Mouse (Mus musculus) lung, postnatal 0 days (tissue): ENCODE data around the gene Trim67. TPM values are rescaled to one million over a fixed set of nuclear protein-coding genes. Genes with fewer than 3 reads are reported as not detected.

ENCODE experiments used
- ATAC-seq: fragments of 200-750 bp; cut with Nextera tagmentation; 2 replicates; pipeline ENCODE4 v1.8.0; 2017; ENCODE audit warnings: moderate library complexity
- DNase-seq: peaks from one replicate; pipeline ENCODE4 v3.0.0-alpha.2; 2016; ENCODE audit warnings: low spot score
- H3K27ac ChIP-seq: fragments of 300-500 bp; sonication (generic); 2 replicates; pipeline ENCODE4 v1.5.1; 2014; ENCODE audit warnings: antibody characterized with exemption, mild to moderate bottlenecking, low read length, mixed read lengths
- H3K27me3 ChIP-seq: fragments of 300-500 bp; sonication (generic); replicated peaks from 2 replicates; pipeline ENCODE4 v1.6.1; 2014; ENCODE audit warnings: low read length, mixed read lengths; ENCODE audit not compliant: insufficient read depth
- H3K36me3 ChIP-seq: fragments of 300-500 bp; sonication (generic); 2 replicates; pipeline ENCODE4 v1.6.1; 2014; ENCODE audit warnings: low read length, mixed read lengths; ENCODE audit not compliant: insufficient read depth
- H3K4me1 ChIP-seq: fragments of 300-500 bp; sonication (generic); 2 replicates; pipeline ENCODE4 v1.6.1; 2014; ENCODE audit warnings: antibody characterized with exemption, low read depth, low read length, mixed read lengths; ENCODE audit not compliant: insufficient read depth
- H3K4me2 ChIP-seq: fragments of 300-500 bp; sonication (generic); replicated peaks from 2 replicates; pipeline ENCODE4 v1.6.1; 2014; ENCODE audit warnings: low read depth, mild to moderate bottlenecking, low read length, moderate library complexity, mixed read lengths
- H3K4me3 ChIP-seq: fragments of 300-500 bp; sonication (generic); 2 replicates; pipeline ENCODE4 v1.5.1; 2014; ENCODE audit warnings: low read depth, low read length
- H3K9ac ChIP-seq: fragments of 300-500 bp; sonication (generic); replicated peaks from 2 replicates; pipeline ENCODE4 v1.6.1; 2014; ENCODE audit warnings: low read depth, mild to moderate bottlenecking
- H3K9me3 ChIP-seq: fragments of 300-500 bp; sonication (generic); 2 replicates; pipeline ENCODE4 v1.6.1; 2016; ENCODE audit warnings: low read length, mixed read lengths
- CTCF ChIP-seq: IDR thresholded peaks from 2 replicates; pipeline ENCODE4 v1.5.1; 2016; ENCODE audit warnings: antibody characterized with exemption, mild to moderate bottlenecking
- EP300 ChIP-seq: IDR thresholded peaks from 2 replicates; pipeline ENCODE4 v1.6.1; 2016; ENCODE audit warnings: antibody characterized with exemption, mild to moderate bottlenecking, control low read depth
- WGBS: fragments of 180-500 bp; shearing (Covaris S2); extraction: QIAGEN DNeasy Blood & Tissue Kit; methylation state at CpG from one replicate; pipeline ENCODE4 v1.1.7; 2014; 5-methylcytosine and 5-hydroxymethylcytosine counted together
- polyA plus RNA-seq: library from polyadenylated mRNA; unstranded; fragments of >200 nt; fragmentation: Nextera tagmentation; extraction: Ambion mirVana; gene quantifications from 2 replicates; pipeline ENCODE4 v1.2.1, GENCODE M21; 2015

Trim67 gene
- 1.5 and 1.7 TPM in 2 replicates for polyA plus RNA-seq

GRCm38 (mm10) chr8:124792708-124793107 is at the start of gene Trim67:
Gene Trim67, plus strand, starts transcription at chr8:124793092.
- Histone ChIP-seq H3K9ac (no peak within 1 kb of the TSS), H3K9me3 (no peaks in the 10 kb centered on the region), H3K4me1 (peaks cover 12% of the 10 kb centered on the region), H3K27me3 (peaks cover 53% of the 10 kb centered on the region), H3K27ac (no peak within 1 kb of the TSS), H3K4me3 (peak within 1 kb of the TSS; percentile 42), H3K36me3 (no peaks in the 10 kb centered on the region), H3K4me2 (peak within 1 kb of the TSS; percentile 87)
- TF ChIP-seq EP300 (no peak), CTCF (no peak)
- ATAC-seq (peak; percentile 63), DNase-seq (peak; percentile 52)
- WGBS, result under 1% methylated on average over 38 of the region's 39 CpGs

GRCm38 (mm10) chr8:124746661-124747060 is 46.2 kb upstream of the Trim67 start:
- 49% methylated on average over 13 of the region's 13 CpGs for WGBS
- H3K27me3 ChIP-seq, result no peaks in the 10 kb centered on the region
- H3K4me2 ChIP-seq, result no peak overlapping the region
- no peak overlapping the region for H3K27ac ChIP-seq
- TF ChIP-seq EP300, result no peak
- no peak for TF ChIP-seq CTCF
- ATAC-seq, result no peak
- no peaks in the 10 kb centered on the region for H3K36me3 ChIP-seq
- H3K9me3 ChIP-seq, result no peaks in the 10 kb centered on the region
- no peak for DNase-seq
- no peak overlapping the region for H3K9ac ChIP-seq
- no peak overlapping the region for H3K4me3 ChIP-seq
- no peaks in the 10 kb centered on the region for H3K4me1 ChIP-seq

GRCm38 (mm10) chr8:124751191-124751590 is 41.7 kb upstream of the Trim67 start:
- Histone ChIP-seq H3K4me1 (no peaks in the 10 kb centered on the region), H3K4me2 (peak overlapping the region; percentile 99), H3K9me3 (no peaks in the 10 kb centered on the region), H3K36me3 (no peaks in the 10 kb centered on the region), H3K27ac (no peak overlapping the region), H3K4me3 (peak overlapping the region; percentile 61), H3K27me3 (no peaks in the 10 kb centered on the region), H3K9ac (0 out of 2 replicates have a peak overlapping the region, but pooled peaks have one; percentile 19)
- peak; percentile 31 for ATAC-seq
- DNase-seq, result peak; percentile 24
- no peak for TF ChIP-seq EP300
- no peak for TF ChIP-seq CTCF
- 0% methylated on average over 31 of the region's 31 CpGs for WGBS

GRCm38 (mm10) chr8:124751709-124752173 is 41.2 kb upstream of the Trim67 start, which contains the start of gene Fam89a:
Gene Fam89a, minus strand, starts transcription at chr8:124751832.
- peak within 1 kb of the TSS; percentile 61 for H3K4me3 ChIP-seq
- no peak within 1 kb of the TSS for H3K27ac ChIP-seq
- no peaks in the 10 kb centered on the region for H3K4me1 ChIP-seq
- ATAC-seq, result peak; percentile 90
- H3K9ac ChIP-seq, result 0 out of 2 replicates have a peak within 1 kb of the TSS, but pooled peaks have one; percentile 19
- H3K27me3 ChIP-seq, result no peaks in the 10 kb centered on the region
- no peaks in the 10 kb centered on the region for H3K9me3 ChIP-seq
- peak; percentile 71 for DNase-seq
- H3K36me3 ChIP-seq, result no peaks in the 10 kb centered on the region
- WGBS, result 2% methylated on average over 25 of the region's 41 CpGs
- H3K4me2 ChIP-seq, result peak within 1 kb of the TSS; percentile 99
- TF ChIP-seq EP300, result no peak
- TF ChIP-seq CTCF, result no peak

- DNase-seq (no peak), ATAC-seq (no peak)
- Histone ChIP-seq H3K4me2 (peak overlapping the region; percentile 99), H3K27ac (no peak overlapping the region), H3K9ac (no peak overlapping the region), H3K9me3 (no peaks in the 10 kb centered on the region), H3K4me3 (no peak overlapping the region), H3K4me1 (no peaks in the 10 kb centered on the region), H3K36me3 (no peaks in the 10 kb centered on the region), H3K27me3 (no peaks in the 10 kb centered on the region)
- no peak for TF ChIP-seq CTCF
- 34% methylated on average over 21 of the region's 21 CpGs for WGBS
Observed at GRCm38 (mm10) chr8:124752325-124752862, 40.5 kb upstream of the Trim67 start.

- no peaks in the 10 kb centered on the region for H3K4me1 ChIP-seq
- DNase-seq (peak; percentile 10), ATAC-seq (no peak)
- no peak overlapping the region for H3K4me2 ChIP-seq
- no peaks in the 10 kb centered on the region for H3K27me3 ChIP-seq
- H3K27ac ChIP-seq, result no peak overlapping the region
- H3K9ac ChIP-seq, result no peak overlapping the region
- H3K4me3 ChIP-seq, result no peak overlapping the region
- H3K36me3 ChIP-seq, result no peaks in the 10 kb centered on the region
- WGBS, result 17% methylated on average over 11 of the region's 11 CpGs
- TF ChIP-seq CTCF (no peak), EP300 (no peak)
- no peaks in the 10 kb centered on the region for H3K9me3 ChIP-seq
Observed at GRCm38 (mm10) chr8:124754101-124754791, 38.6 kb upstream of the Trim67 start.
